Mouse (Mus musculus): Measurements from ENCODE around the gene Rab37. TPM values are rescaled to one million over a fixed set of nuclear protein-coding genes. Genes with fewer than 3 reads are reported as not detected.

Gene Rab37
- polyA plus RNA-seq, 1 experiment from 2014 or later: 0.93 TPM

- Histone ChIP-seq H3K27ac (replicated peaks) (no peak overlapping the region), H3K4me2 (peak overlapping the region; percentile 6; the same call in 1 of the 2 replicates), H3K9ac (replicated peaks) (no peak overlapping the region), H3K4me1 (peaks cover 51% of the 10 kb centered on the region), H3K27me3 (replicated peaks) (peaks cover 2% of the 10 kb centered on the region; the same call in 1 of the 2 replicates), H3K4me3 (replicated peaks) (no peak overlapping the region), H3K9me3 (replicated peaks) (no peaks in the 10 kb centered on the region), H3K36me3 (no peaks in the 10 kb centered on the region)
- no peak for ATAC-seq (ENCODE audit: low FRiP score)
- 31% methylated on average over 8 of the region's 8 CpGs for WGBS
These were observed 79.9 kb downstream of the Rab37 start for GRCm38 (mm10) chr11:115171125-115171524.

DNA sequence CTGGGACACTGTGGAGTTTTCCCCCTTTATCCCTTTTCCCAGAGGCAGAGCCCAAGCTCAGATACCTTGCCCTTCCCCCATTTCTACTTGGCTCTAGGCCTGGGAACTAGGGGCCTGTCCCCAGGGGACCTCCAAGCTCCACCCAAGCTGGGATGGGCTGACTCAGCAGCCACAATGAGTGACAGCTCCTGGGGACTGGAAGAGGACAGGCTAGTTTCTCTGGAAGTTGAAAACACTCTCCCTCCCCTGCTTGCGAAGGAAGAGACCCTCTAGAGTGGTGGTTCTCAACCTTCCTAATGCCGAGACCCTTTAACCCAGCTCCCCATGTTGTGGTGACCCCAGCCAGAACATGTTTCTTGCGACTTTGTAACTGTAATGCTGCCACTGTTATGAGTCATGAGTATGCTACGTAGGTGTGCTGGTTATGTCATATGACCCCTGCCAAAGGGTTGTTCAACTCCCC lies 81.6 kb downstream of the Rab37 start:
- H3K9ac ChIP-seq (replicated peaks): no peak overlapping the region
- H3K27ac ChIP-seq (replicated peaks): no peak overlapping the region
- no peaks in the 10 kb centered on the region for H3K36me3 ChIP-seq
- H3K4me3 ChIP-seq (replicated peaks): no peak overlapping the region
- peak overlapping the region; percentile 13 for H3K4me2 ChIP-seq
- no peaks in the 10 kb centered on the region for H3K9me3 ChIP-seq (replicated peaks)
- peaks cover 66% of the 10 kb centered on the region for H3K4me1 ChIP-seq
- 37% methylated on average over 4 of the region's 4 CpGs for WGBS
- peaks cover 2% of the 10 kb centered on the region; the same call in 1 of the 2 replicates for H3K27me3 ChIP-seq (replicated peaks)
- ATAC-seq (ENCODE audit: low FRiP score): no peak

DNA sequence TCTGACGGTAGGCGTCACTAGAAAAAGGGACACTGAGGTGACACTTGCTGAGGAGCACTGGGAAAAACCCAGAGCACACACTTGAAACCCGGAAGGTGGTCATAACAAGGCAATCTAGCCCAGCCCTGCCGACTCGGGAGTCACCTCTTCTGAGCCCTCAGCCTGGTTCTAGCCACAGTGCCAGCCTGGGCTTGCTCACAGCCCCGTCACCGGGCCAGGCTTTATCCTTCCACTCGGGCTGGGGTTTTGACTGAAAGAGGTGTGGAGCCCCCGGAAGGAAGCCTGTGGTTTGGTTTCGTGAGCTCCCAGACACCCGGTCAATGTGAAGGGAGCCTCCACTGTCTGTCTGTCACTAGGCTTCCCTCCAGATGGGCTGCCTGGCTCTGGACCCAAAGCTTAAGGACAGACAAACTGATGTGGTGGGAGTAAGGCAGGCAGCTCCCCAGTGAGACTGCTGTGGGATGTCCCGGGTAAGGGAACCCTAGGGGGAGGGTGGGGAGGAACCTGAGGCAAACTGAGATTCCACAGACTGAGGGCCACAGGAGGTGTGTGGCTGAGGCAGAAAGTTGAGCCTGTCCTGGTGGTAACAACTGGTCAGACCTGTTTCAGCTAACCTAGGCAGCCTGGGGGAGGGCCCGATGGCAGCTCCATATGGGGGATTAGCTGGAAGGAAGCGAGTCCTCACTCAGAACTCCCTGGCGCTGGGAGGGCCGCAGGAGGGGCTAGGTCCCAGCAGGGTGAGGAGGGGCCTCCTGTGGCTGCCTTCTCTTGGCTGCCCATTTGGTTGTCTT lies 82.5 kb downstream of the Rab37 start:
- Histone ChIP-seq H3K4me1 (peaks cover 73% of the 10 kb centered on the region), H3K4me2 (peak overlapping the region; percentile 19; the same call in 1 of the 2 replicates), H3K9me3 (replicated peaks) (no peaks in the 10 kb centered on the region), H3K27ac (replicated peaks) (no peak overlapping the region), H3K36me3 (no peaks in the 10 kb centered on the region), H3K9ac (replicated peaks) (no peak overlapping the region), H3K27me3 (replicated peaks) (peaks cover 2% of the 10 kb centered on the region; the same call in 1 of the 2 replicates), H3K4me3 (replicated peaks) (no peak overlapping the region)
- ATAC-seq (ENCODE audit: low FRiP score): no peak
- WGBS: 16% methylated on average over 16 of the region's 16 CpGs

DNA sequence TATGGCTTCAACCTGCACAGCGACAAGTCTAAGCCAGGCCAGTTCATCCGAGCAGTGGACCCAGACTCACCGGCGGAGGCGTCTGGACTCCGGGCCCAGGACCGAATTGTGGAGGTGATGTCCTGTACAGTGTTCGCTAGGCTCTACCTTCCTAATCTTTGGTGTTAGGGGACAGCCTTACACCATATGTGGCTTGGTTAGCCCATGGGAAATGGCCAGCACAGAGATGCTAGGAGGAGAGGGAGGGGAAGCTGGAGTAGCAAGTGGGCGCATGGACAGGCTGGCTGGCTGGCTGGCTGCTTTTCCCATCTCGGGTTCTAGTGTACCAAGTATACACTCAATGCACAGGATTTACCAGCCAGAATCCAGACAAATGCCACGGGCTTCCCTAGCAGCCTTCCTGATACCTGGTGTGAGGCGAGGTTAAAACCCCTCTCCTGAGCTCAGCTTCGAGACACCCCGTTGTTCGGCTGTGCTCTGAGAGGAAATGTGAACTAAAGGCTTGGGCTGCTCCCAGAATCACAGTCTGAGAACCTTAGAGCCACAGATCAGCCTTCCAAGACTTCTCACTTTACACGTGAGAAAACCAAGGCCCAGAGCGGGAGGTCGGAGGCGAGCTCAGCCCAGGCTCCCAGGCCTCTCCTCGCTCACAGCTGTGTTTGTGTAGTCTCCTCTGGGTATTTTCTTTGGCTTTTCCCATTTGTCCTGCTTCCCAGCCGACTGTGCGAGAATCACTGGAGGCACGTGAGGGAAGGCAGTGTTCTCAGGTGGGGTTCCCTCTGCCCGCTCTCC lies 85.4 kb downstream of the Rab37 start:
- 79% methylated on average over 24 of the region's 24 CpGs for WGBS
- H3K27ac ChIP-seq (replicated peaks): peak overlapping the region; percentile 54
- ATAC-seq (ENCODE audit: low FRiP score): no peak

DNA sequence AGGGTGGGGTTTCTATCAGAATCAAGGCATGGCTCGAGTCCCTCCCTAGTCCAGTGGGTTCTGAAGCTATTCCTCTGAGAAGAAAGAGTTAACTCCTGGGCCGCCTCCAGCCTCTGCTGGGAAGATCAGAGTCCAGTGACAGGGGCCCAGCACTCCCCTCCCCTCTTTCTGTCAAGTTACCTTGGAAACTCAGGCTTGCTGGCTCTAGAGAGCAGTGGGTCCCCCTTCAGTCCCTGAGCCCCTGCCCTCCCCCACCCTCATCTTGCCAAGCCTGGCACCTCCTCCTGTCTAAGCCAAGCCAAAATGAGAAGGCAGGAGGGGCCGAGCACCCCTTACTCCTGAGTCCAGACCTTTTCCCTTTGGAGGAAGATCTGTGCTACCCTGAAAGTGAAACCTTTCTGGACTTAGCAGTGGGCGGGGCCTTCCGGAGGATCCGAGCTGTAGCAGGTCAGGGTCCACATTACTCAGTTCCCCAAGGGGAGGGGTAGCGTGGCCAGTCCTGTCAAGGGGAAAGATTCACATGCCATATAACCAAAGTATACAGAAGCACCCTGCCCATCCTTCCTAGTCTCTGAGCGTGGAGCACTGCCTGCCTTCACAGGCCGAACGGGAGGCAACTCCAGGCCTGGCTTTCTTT lies 86.4 kb downstream of the Rab37 start:
- H3K9ac ChIP-seq (replicated peaks): no peak overlapping the region
- ATAC-seq (ENCODE audit: low FRiP score): peak; percentile 67; the same call in 1 of the 2 replicates

More for the DNA sequence above, 85.4 kb downstream of the Rab37 start:
- no peaks in the 10 kb centered on the region for H3K36me3 ChIP-seq
- H3K27me3 ChIP-seq (replicated peaks): peaks cover 2% of the 10 kb centered on the region; the same call in 1 of the 2 replicates
- H3K4me1 ChIP-seq: peaks cover 72% of the 10 kb centered on the region
- H3K9me3 ChIP-seq (replicated peaks): no peaks in the 10 kb centered on the region
- no peak overlapping the region for H3K4me3 ChIP-seq (replicated peaks)
- H3K9ac ChIP-seq (replicated peaks): no peak overlapping the region
- peak overlapping the region; percentile 5; the same call in 1 of the 2 replicates for H3K4me2 ChIP-seq

DNA sequence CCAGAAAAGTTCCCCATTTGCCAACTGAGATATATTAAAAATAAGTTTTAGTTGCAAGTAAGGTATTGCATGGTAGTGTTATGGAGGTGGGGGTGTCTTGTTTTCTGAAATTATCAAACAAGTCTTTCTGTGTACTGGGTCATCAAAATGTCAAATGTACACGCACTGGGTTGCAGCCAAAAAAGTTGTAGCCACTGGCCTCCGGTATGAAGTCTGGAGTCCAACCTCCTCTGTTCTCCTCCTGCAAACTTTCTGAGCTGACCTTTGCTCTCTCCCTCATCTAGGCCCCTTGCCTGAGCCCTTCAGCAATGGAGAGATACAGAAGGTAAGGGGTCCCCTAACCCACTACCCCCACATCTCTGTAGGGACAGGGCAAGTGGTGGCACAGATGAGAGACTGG lies 87.5 kb downstream of the Rab37 start:
- H3K9ac ChIP-seq (replicated peaks): no peak overlapping the region
- no peak for ATAC-seq (ENCODE audit: low FRiP score)
- no peak overlapping the region for H3K4me2 ChIP-seq
- no peaks in the 10 kb centered on the region for H3K9me3 ChIP-seq (replicated peaks)
- peaks cover 2% of the 10 kb centered on the region; the same call in 1 of the 2 replicates for H3K27me3 ChIP-seq (replicated peaks)
- H3K36me3 ChIP-seq: 0 out of 2 replicates have a peak, but pooled peaks cover 3% of the 10 kb centered on the region
- H3K4me3 ChIP-seq (replicated peaks): no peak overlapping the region
- 82% methylated on average over 2 of the region's 2 CpGs for WGBS
- peaks cover 51% of the 10 kb centered on the region for H3K4me1 ChIP-seq
- H3K27ac ChIP-seq (replicated peaks): peak overlapping the region; percentile 72

More for the DNA sequence above, 86.4 kb downstream of the Rab37 start:
- H3K4me1 ChIP-seq: peaks cover 61% of the 10 kb centered on the region
- no peaks in the 10 kb centered on the region for H3K9me3 ChIP-seq (replicated peaks)
- peak overlapping the region; percentile 5 for H3K4me2 ChIP-seq
- H3K27me3 ChIP-seq (replicated peaks): peaks cover 2% of the 10 kb centered on the region; the same call in 1 of the 2 replicates
- H3K27ac ChIP-seq (replicated peaks): peak overlapping the region; percentile 72
- H3K36me3 ChIP-seq: 0 out of 2 replicates have a peak, but pooled peaks cover 3% of the 10 kb centered on the region
- 48% methylated on average over 10 of the region's 10 CpGs for WGBS
- H3K4me3 ChIP-seq (replicated peaks): no peak overlapping the region

- no peaks in the 10 kb centered on the region for H3K9me3 ChIP-seq (replicated peaks)
- peak; percentile 68 for ATAC-seq (ENCODE audit: low FRiP score)
- H3K36me3 ChIP-seq: 0 out of 2 replicates have a peak, but pooled peaks cover 3% of the 10 kb centered on the region
- H3K4me2 ChIP-seq: no peak overlapping the region
- H3K27ac ChIP-seq (replicated peaks): peak overlapping the region; percentile 72
- no peak overlapping the region for H3K9ac ChIP-seq (replicated peaks)
- no peak overlapping the region for H3K4me3 ChIP-seq (replicated peaks)
- peaks cover 46% of the 10 kb centered on the region for H3K4me1 ChIP-seq
- 74% methylated on average over 6 of the region's 6 CpGs for WGBS
- peaks cover under 1% of the 10 kb centered on the region; the same call in 1 of the 2 replicates for H3K27me3 ChIP-seq (replicated peaks)
These were observed 88.0 kb downstream of the Rab37 start for GRCm38 (mm10) chr11:115179191-115179590.

- no peaks in the 10 kb centered on the region for H3K9me3 ChIP-seq (replicated peaks)
- no peak for ATAC-seq (ENCODE audit: low FRiP score)
- peak overlapping the region; percentile 37; the same call in 1 of the 2 replicates for H3K27ac ChIP-seq (replicated peaks)
- no peak overlapping the region for H3K4me2 ChIP-seq
- no peak overlapping the region for H3K4me3 ChIP-seq (replicated peaks)
- 0 out of 2 replicates have a peak, but pooled peaks cover 3% of the 10 kb centered on the region for H3K36me3 ChIP-seq
- H3K9ac ChIP-seq (replicated peaks): no peak overlapping the region
- peaks cover 40% of the 10 kb centered on the region for H3K4me1 ChIP-seq
- H3K27me3 ChIP-seq (replicated peaks): no peaks in the 10 kb centered on the region; the same call in 1 of the 2 replicates
- 83% methylated on average over 6 of the region's 6 CpGs for WGBS
These were observed 88.7 kb downstream of the Rab37 start for GRCm38 (mm10) chr11:115179881-115180280.

- no peaks in the 10 kb centered on the region for H3K9me3 ChIP-seq (replicated peaks)
- H3K36me3 ChIP-seq: 0 out of 2 replicates have a peak, but pooled peaks cover 3% of the 10 kb centered on the region
- no peak overlapping the region for H3K4me3 ChIP-seq (replicated peaks)
- H3K27ac ChIP-seq (replicated peaks): no peak overlapping the region
- H3K4me1 ChIP-seq: peaks cover 30% of the 10 kb centered on the region
- 23% methylated on average over 12 of the region's 12 CpGs for WGBS
- no peak for ATAC-seq (ENCODE audit: low FRiP score)
- H3K9ac ChIP-seq (replicated peaks): no peak overlapping the region
- H3K4me2 ChIP-seq: no peak overlapping the region
- H3K27me3 ChIP-seq (replicated peaks): no peaks in the 10 kb centered on the region
These were observed 90.8 kb downstream of the Rab37 start for GRCm38 (mm10) chr11:115181913-115182638.

DNA sequence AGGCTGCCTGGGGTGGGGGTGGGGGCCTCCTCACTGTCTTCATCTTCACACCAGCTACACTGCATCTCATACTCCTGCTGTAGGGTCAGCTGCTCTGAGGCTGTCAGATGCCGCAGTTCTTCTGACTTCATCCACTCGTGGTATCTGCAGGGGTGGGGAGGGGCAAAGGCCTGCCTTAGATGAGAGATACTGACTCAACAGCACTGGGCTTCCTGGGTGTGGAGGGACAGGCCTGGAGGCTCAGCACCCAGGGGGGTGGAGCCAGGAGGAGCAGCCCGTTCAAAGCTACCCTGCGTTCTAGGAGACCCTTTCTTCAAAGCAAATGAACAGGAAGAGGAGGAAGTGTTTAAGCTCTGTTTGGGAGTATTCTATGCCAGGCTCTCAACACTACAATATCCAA lies 93.7 kb downstream of the Rab37 start:
- ATAC-seq (ENCODE audit: low FRiP score): no peak

More for the DNA sequence above, 93.7 kb downstream of the Rab37 start:
- Histone ChIP-seq H3K4me1 (peaks cover 23% of the 10 kb centered on the region), H3K27ac (replicated peaks) (no peak overlapping the region), H3K4me2 (no peak overlapping the region), H3K9me3 (replicated peaks) (no peaks in the 10 kb centered on the region), H3K4me3 (replicated peaks) (no peak overlapping the region), H3K9ac (replicated peaks) (no peak overlapping the region), H3K36me3 (0 out of 2 replicates have a peak, but pooled peaks cover 3% of the 10 kb centered on the region), H3K27me3 (replicated peaks) (no peaks in the 10 kb centered on the region)
- WGBS: 40% methylated on average over 4 of the region's 4 CpGs
